Mouse (Mus musculus) adrenal gland, adult (tissue): ENCODE data around the gene Bhlhe41.

Source experiments
- DNase-seq, 2 experiments: peaks; one replicate each; pipeline ENCODE4 v3.0.0; 2022 to 2023; ENCODE audit warnings: low spot score in 1 of 2; ENCODE audit not compliant: inconsistent age in 2 of 2

Bhlhe41 gene

GRCm38 (mm10) chr6:145846948-145847347, 18.4 kb downstream of the Bhlhe41 start:
- DNase-seq, result no peak

- DNase-seq, result peak in 1 of 2 experiments; percentile 41
Observed at GRCm38 (mm10) chr6:145846076-145846475, 19.3 kb downstream of the Bhlhe41 start.

GRCm38 (mm10) chr6:145845611-145846010, 19.7 kb downstream of the Bhlhe41 start:
- peak in 1 of 2 experiments; percentile 59 for DNase-seq

GRCm38 (mm10) chr6:145835359-145835758, 30.0 kb downstream of the Bhlhe41 start:
- DNase-seq, result no peak

- DNase-seq, result no peak
Observed at GRCm38 (mm10) chr6:145832927-145833326, 32.4 kb downstream of the Bhlhe41 start.

GRCm38 (mm10) chr6:145830617-145831016, 34.7 kb downstream of the Bhlhe41 start:
- DNase-seq, result no peak

- peak; percentile 79 to 91 for DNase-seq
Observed at GRCm38 (mm10) chr6:145830117-145830516, 35.2 kb downstream of the Bhlhe41 start.

- no peak for DNase-seq
Observed at GRCm38 (mm10) chr6:145829062-145829835, 36.1 kb downstream of the Bhlhe41 start.

GRCm38 (mm10) chr6:145826305-145826704, 39.1 kb downstream of the Bhlhe41 start:
- DNase-seq, result no peak

- peak in 1 of 2 experiments; percentile 76 for DNase-seq
Observed at GRCm38 (mm10) chr6:145823588-145824234, 41.6 kb downstream of the Bhlhe41 start.

GRCm38 (mm10) chr6:145823103-145823502, 42.3 kb downstream of the Bhlhe41 start:
- peak in 1 of 2 experiments; percentile 42 for DNase-seq

GRCm38 (mm10) chr6:145822218-145822617, 43.1 kb downstream of the Bhlhe41 start:
- no peak for DNase-seq

- DNase-seq, result peak; percentile 30 to 64
Observed at GRCm38 (mm10) chr6:145819151-145819550, 46.2 kb downstream of the Bhlhe41 start.

GRCm38 (mm10) chr6:145815200-145815599, 50.2 kb downstream of the Bhlhe41 start:
- DNase-seq, result no peak

GRCm38 (mm10) chr6:145811174-145811573, 54.2 kb downstream of the Bhlhe41 start:
- no peak for DNase-seq

- DNase-seq, result no peak
Observed at GRCm38 (mm10) chr6:145810015-145810414, 55.3 kb downstream of the Bhlhe41 start.

- DNase-seq, result no peak
Observed at GRCm38 (mm10) chr6:145809566-145809965, 55.8 kb downstream of the Bhlhe41 start.
